Mouse (Mus musculus) layer of hippocampus, postnatal 14 days (tissue): ENCODE measurements at regions not wholly inside any gene's neighbourhood (a gene's known extent, or its start where the extent isn't known, plus 50 kb on each side); places are given as distances from the start of the nearest gene placed in this dataset.
"Not testable (repeated sequence)": the region's sequence is repeated elsewhere in the genome, so short reads cannot be mapped to it uniquely, and the experiment has no call there.

ENCODE experiments used
- DNase-seq, 2 experiments: peaks; one replicate each; pipeline ENCODE4 v3.0.0; 2021 to 2022; ENCODE audit warnings: low spot score in 2 of 2, mixed read lengths in 1 of 2

DNA sequence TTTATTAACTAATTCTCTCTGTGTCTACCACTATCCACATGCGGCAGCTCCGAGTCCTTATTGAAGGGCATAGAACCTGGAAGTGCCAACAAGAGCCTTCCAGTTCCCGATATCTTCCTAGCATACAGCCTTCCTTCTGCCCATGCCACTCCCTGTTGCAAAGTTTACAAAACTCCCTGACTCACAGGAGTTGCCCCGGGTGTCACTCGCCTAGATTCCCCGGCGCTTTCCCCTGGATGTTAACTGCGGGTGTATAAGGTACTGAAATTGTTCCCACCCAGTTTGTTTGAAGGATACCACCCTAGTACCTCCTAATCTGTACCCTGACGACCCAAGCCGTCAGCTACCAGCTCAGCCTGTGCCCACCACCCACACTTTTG lies 125.7 kb upstream of the Arid1b start:
- no peak for DNase-seq

DNA sequence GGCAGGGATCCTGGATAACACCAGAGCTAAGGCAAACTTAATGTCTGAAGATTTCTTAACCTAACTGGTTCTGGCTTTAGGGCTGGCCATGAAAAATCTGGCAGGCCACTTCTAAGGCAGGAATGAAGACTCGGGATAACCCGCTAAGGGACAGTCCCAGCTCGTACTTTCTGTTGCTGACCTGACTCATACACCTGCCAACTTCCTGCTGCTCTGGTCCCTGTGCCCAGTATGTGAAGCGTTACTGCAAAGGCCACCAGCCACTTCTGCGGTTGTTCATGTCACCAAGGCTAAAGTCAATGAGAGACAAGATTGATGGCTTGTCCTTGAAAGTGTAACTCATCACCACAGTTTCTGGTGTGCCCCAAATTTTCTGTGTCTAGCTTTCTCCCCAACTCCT lies 125.3 kb upstream of the Arid1b start:
- no peak for DNase-seq

DNA sequence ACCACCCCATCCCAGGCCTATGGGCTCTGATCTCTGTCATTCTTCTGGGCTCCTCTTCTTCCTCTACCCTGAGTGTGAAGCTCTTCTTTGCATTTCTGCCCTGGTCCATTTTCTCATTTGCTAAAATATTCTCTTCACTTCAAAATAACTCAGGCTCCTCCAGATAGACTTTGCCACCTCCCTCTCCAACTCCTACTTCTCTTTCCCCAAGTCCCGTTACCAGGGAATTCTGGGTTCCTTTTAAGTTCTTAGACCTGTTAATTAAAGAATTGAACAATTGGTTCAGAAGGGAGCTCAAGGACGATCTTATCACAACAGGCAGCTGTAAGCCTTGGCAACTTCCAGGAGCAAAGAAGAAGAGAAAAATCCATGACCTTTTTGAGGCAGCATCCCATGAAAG lies 122.9 kb upstream of the Arid1b start:
- no peak for DNase-seq

DNA sequence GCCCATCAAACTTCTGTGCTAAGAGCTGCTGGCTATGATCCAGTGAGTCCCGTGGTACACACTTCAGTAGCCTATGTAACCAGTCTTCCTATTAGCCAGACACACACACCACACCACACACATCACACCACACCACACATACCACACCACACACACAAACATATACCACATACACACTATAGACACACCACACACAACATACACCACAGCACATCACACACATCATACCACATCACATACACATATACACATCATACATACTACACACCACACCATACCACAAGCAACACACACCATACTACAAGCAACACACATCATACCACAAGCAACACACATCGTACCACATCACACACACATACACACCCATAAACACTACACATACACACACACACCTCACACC lies 119.7 kb upstream of the Arid1b start:
- no peak for DNase-seq

DNA sequence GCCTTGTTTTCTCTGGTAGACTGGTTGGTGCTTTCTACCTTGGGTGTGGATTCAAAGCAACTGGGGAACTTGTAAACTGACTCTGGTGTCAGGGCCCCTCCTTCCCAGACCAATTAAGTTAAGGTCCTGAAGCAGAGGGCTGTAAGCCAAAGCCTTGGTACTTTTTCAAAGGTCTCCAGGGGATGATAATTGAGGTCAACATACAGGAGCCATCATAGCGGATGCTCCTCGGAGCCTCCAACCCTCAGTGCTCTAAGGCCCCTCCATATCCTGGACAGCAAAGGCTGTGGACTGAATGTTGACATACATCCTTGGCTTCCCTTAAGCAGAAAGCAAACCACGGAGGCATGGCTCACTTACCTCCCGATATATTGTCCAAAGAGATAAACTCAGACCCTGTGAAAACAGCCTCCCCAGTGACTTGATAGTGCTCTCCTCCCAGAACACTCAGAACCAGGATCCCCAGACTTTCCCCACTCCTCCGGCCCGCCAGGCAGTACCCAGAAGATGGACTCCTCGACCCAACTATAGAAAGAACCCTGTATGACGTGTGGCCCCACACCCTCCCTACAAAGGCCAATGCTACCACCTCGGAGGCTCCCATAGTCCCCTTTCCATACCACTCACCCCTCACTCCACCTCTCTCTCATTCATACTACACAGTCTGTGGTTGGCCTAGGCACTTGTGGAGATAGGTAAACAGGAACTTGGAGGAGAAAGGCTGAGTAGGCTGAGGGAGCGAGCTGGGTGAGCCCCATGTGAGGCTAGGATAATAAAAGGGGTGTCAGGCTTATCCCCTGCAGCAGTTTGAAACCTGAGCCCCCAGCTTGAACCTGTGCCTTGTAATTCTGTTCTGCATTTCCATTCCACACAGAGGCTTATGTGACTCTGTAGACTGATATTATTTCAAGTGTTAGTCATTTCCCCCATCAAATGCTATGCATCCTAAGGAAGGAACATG lies 118.8 kb upstream of the Arid1b start:
- no peak for DNase-seq

DNA sequence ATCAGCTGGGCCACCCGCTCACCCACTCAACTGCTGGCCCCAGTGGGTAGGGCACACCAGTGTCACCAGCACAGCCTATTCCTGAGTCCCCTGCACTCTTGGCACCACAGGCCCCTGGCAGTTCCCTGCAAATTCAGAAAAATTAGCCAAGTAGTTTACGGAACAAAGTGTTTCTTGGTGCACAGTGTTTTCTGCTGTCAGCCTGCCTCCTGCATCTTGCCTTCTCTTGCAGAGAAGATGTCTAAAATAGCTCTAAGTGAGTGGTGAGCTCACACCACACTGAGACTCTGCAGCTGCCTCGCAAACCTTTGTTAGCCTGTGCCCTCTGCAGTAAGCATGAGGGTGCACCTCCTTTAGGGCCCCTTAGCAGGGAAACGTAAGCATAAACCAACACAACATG lies 117.7 kb upstream of the Arid1b start:
- peak in 1 of 2 experiments; percentile 37 for DNase-seq

DNA sequence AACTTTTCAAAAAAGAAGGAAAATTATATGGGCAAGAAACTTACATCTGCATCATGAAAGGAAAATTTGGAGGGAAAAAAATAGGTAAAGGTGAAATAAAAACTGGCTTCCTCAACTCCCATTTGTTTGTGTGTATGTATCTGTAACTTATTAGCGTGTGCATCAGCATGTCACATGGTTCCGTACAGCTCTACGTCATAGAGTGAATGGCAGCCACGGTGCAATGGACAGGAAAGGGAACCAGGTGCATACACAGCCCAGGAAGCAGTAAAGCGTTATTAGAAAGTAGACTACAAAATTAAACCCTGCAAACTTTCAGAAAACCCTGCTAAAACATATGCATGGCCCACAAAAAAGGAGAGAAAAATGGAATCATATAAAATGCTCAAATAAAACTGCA lies 112.7 kb upstream of the Arid1b start:
- no peak for DNase-seq

DNA sequence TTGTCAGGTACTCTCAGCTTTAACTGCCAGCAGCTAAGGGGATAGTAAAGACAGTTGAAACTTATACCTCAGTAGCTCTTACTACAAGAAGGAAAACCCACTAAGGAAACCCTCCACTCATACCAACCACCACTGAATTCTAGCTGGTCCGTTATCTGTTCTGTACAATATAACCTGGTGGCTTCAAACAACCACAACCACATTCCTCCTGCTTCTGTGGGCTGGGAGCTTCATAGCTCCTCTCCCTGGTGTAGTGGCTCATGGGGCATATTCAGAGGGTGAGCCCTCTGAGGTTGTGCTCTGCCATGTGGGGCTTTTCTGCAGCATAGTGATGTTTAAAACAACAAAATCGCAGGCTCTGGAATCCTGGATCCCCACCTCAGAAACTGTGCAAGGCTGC lies 110.0 kb upstream of the Arid1b start:
- no peak for DNase-seq

DNA sequence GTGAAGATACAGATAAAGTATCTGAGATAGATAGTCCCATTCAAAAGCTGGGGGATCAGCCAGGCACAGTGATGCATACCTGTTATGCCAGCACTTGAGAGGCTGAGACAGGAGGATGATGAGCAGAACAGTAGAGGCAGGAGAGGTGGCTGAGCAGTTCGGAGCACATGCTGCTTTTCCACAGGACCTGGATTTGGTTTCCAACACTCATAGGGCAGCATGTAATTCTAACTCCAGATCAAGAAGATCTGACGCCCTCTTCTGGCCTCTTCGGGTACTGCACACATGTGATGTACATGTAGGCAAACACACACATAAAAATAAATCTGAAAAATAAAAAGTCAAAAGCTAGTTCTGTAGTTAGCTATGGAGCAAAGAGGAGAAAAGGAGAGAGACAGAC lies 109.4 kb upstream of the Arid1b start:
- no peak for DNase-seq

DNA sequence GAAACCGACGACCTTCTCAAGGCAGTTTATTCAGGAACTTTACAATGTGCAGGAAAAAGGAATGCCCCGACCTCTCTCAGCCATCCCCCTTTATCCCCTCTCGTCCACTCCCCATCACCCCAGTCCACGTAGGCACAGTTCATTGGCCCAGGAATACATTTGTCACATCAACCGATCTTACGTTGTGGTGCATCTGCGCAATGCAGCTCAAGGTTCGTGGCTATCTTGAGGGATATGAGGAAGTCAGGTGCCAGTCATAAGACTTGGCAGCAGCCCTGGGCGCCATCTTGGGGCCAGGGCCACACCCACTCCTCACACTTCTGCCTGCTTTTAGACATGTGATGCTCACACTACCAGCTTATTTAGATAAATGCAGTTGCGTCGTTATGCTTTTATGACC lies 106.8 kb upstream of the Arid1b start:
- DNase-seq: not testable (repeated sequence)

DNA sequence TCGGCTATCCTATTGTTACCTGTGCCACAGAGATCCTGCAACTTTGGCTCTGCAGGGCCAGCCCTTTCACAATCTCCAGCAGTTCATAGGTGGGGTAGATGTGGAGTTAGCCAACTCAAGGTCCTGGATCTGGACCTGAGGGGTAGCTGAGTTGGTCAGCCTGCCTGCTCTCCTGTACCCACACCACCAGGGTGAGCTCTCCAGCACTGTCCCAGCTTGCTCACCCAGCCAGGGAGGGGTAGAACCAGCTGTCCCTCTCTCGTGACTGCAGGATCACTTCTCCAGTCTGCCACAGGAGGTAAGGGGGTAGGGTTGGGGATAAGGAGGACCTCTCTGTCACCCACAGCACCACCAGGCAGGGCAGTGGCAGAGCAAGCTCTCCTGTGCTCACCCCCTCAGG lies 104.6 kb upstream of the Arid1b start:
- no peak for DNase-seq

DNA sequence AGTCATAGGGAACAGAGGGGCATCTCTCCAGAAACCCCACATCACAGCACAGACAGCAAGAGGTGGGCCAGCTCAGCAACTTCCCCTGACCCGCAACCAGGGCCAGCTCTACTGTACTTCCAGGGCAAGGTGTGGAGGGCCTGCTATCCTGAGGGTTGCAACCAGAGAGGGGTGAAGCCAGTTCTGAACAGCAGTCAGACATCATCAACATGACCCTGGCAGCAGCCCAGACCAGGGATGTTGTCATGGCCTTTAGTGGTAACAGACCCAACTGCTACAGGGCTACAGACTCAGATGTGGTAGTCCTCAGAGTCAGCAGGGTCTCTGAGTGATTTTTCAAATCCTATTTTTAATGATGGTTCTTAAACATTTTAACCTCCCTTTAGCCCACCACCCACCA lies 104.0 kb upstream of the Arid1b start:
- no peak for DNase-seq

DNA sequence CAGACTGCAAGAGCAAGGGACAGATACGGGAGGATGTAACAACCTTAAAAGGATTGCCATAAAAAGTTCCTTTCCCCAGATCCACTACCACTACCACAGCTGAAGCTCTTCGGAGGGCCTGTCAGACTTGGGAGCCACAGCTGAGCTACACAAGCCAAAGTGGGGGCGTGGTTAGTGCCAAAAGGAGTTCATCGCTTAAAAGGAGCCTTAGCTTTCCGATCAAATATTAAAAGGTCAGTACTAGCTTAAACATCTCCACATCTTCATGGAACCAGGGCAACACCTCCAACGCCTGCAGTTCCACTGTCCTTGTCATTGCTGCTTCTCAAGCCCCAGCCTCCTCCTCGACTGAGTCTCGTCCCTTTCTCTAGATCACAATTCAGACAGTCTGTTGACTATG lies 102.6 kb upstream of the Arid1b start:
- DNase-seq: no peak

DNA sequence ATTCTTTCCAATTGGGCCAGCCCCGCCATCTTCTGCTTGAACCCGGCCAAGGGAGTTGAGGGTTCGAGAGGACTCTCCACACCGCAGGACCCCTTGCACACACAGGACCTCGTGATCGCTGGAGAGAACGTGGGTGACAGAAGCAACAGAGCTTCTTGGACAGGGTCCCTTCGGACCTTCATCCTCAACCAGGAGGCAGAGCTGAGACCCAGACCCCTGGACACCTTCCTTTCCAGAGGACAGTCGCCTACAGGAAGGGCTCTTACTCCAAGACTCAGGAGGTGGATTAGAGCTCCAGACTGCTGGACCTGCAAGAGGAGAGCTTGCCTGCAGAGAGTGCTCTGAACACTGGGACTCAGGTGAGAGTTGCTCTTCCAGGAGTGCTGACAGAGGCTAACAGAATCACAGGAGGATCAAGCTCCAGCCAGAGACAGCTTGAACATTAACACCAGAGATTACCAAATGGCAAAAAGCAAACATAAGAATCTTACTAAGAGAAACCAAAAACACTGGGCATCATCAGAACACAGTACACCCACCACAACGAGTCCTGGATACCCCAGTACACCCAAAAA lies 99.3 kb upstream of the Arid1b start:
- DNase-seq: not testable (repeated sequence)

DNA sequence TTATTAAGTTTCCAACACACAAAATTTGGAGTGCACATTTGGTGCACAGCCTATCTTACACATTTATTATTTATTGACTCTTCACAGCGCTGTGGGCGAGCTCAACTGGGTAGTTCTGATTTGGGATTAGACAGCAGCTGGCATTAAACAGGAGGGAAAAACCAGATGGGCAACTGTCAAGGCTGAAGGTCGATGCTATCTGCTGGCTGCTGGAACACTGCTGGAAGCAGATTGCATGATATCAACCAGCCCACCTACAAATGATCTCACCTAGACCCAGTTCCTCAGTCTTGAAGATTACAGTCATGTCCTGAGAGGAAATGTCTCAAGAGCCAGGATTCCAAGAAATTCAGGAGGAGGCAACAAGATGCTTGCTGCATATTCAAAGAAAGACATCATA lies 91.0 kb upstream of the Arid1b start:
- DNase-seq: no peak

DNA sequence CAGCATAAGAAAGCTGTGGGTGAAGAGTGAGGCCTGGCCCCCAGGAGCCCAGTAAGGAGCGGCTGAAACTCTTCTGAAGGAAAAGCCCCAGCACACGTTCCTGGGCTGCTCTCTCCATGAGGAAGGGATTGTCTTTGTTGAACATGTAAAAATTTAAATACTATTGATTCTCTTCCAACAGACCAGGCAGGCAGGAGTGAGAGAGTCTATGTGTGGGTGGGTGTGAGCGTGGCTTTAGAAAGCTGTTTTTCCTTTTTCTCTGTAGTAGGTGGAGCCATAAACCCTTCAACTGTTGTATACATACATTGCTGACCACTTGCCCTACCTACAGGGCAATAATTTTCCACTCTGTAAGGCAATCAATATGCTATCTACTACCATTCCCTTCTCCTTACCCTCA lies 87.6 kb upstream of the Arid1b start:
- DNase-seq: no peak

DNA sequence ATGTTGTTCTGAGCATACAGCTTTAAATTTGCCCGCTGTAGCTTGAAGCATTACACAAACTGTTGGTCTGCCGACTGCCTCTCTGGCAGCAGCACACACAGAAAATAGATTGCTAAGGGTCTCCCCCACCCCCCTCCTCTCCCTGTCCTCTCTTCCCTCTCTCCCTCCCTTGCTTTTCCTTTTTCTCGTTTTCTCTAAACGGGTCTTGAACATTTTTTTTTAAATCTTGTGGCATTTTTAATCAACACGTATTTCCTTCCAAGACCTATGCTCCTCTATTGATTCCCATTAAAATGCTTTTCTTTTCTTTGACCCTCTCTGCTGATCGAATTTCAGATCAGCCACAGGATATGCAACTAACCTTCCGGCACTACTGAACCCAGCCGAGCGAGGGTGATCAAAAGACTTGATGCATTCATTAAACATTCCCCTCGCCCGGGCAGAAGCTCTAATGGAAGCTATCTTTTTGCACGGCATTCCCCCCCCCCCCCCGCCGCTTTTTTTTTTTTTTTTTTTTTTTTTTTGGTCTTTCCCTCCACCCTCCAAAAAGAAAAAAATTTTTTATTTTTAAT lies 86.9 kb upstream of the Arid1b start:
- peak; percentile 36 to 71 for DNase-seq

DNA sequence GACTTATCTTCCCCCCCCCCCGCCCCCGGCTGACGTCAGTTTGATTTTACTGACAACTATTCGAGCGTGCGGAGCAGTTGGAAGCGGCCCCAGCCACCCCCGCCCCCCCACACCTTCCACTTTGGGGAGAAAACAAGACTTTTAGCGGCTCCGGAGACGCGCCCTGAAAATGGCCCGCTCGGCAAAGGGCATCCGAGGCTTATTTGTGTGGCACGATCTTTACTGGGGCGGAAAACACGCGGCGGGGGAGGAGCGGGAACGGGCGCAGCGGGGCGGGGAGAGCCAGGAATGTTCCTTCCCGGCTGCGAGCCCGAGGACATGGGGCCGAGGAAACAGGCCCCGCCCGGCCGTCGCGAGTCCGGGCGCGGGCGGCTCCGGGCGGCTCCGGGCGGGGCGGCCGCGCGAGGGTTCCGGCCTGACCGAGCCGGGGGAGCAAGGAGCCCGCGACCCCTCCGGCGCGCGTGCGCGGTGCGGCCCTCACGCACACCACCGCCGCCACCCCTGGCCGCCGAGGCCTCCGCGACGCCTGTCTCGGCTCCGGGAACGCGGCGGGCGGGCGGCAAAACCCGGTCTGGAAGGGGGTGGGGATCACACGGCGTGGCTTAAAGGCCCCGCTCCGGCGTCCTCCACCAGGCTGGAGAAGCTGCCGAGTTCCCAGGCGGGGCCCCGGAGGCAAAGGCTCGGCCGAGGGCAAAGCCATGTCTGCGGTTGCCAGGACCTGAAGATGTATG lies 86.1 kb upstream of the Arid1b start:
- peak; percentile 93 for DNase-seq

DNA sequence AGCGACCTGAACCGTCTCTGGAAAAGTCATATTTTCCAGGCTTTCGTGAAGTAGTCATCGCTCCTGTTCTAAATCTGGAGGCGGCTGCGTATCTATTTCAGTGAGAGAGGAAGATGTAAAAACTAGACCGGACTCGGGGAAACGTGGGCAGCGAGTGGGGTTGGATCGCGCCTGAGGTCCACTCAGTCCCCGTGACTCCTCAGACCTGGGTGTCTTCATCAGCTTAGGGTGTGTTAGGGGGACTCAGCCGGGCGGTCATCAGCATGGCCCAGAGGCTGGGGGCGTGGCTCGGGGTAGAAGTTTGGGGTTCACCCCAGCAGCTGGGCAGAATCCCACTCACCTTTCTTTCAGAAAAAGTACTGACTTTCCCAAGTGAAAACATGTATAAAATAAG lies 85.6 kb upstream of the Arid1b start:
- no peak for DNase-seq

DNA sequence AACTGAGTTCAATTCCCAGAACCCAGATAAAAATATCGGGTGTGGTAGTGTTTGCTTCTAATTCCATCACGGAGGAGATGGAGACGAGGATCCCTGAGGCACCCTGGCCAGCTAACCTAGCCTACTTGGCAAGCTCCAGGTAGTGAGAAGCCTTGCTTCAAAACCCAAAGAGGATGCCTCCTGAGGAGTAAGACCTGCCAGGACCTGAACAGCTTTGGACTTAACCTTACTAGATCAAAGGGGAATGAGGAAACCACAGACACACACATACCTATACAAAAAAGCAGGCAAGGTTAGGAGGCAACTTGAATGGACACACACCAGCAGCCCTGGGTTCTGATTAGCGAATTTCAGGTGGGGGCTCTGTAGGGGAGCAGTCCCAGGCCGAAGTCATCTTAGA lies 84.0 kb upstream of the Arid1b start:
- DNase-seq: no peak

DNA sequence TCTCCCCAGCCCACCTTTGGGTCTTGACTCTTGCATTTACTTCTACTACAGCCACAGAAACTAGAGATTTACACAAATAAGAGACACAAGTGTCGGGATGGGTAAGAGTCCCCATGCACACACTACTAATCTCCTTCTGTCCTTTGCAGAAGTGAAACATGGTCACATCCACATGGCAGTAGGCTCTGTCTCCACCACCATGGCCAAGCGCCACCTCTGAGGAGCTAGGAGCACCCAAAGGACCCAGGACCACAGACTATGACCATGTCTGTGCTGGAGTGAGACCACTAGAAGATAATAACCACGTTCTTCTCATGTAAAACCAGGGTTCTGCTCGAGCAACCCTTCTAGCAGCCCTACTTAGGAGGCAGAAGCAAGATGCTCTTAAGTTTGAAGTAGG lies 81.1 kb upstream of the Arid1b start:
- DNase-seq: no peak
